Mouse (Mus musculus): Measurements from ENCODE around the gene Palb2.

DNA sequence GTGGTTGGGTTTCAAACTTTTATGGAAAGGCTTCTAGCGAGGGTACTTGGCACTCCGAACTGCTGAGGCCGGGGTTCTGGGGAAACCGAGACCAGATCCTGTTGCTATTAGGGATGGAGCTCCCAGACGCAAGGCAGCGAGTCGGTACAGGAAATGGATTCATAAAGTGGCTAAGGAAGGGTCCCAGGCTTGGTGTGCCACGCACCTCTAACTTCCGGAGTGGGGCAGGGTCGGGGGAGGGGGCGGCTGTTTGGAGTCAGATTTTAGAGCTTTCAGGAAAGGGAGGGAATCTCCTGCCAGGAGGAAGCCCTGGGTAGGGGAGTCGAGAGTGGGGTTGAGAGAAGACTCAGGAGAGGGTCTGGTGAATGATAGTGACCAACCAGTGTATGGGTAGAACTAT lies 27.3 kb upstream of the Palb2 start:
- TF ChIP-seq CTCF (IDR thresholded peaks at IDR 0.05; ENCODE audit: control insufficient read depth, insufficient read depth, insufficient replicate concordance, low read depth, low read length): no peak
- TF ChIP-seq POLR2A (IDR thresholded peaks at IDR 0.05; ENCODE audit: control insufficient read depth, low read depth, low read length): no peak

Data from testis, adult 2 months (tissue).